Mouse (Mus musculus): ENCODE measurements around the gene Qrich2. TPM values are rescaled to one million over a fixed set of nuclear protein-coding genes. Genes with fewer than 3 reads are reported as not detected.
"Not testable (repeated sequence)": the region's sequence is repeated elsewhere in the genome, so short reads cannot be mapped to it uniquely, and the experiment has no call there.

Qrich2 gene
- polyA plus RNA-seq, 1 experiment: not detected

DNA sequence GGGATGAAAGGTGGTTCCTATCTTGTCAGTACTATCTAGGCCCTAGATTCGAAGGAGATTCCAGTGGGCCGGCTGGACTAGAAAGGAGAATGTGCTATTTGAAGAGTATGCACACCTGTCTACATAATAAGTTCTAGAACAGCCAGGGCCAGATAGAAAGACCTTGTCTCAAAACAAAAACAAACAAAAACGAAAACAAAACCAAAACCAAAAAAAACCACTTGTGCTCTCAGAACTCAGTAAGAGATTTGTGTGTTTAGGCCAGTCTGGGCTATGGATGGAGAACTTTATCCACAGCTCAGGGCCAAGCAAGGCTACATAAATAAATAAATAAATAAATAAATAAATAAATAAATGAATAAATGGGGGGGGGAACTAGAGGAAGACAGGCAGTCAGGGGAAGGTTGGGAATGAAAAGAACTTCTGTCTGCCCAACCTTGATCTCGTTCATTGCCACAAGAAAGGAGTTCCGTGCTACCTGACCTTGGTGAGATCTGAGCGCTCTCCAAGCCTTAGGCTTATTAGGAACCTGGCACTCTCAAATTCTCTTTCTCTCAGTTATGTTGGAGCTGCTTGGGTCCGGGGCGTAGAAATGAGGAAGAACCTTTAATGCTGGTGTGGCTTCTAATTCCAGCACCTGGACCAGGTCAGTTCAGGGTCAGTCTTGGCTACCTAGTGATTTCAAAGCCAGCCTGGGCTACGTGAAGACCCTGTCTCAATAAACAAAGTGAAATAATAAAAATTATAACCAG lies 36.0 kb downstream of the Qrich2 start:
- Histone ChIP-seq H3K4me3 (ENCODE audit: insufficient read depth, low read depth, low read length) (no peak overlapping the region), H3K4me1 (ENCODE audit: control insufficient read depth, insufficient read depth, low read length) (peaks cover 19% of the 10 kb centered on the region), H3K27ac (ENCODE audit: insufficient read depth, low read depth, low read length) (no peak overlapping the region)
- TF ChIP-seq POLR2A (IDR thresholded peaks at IDR 0.05; ENCODE audit: insufficient read depth, low read depth, low read length) (no peak), CTCF (IDR thresholded peaks at IDR 0.05; ENCODE audit: insufficient read depth, low read depth, low read length) (no peak)
- 87% methylated on average over 9 of the region's 9 CpGs for WGBS

DNA sequence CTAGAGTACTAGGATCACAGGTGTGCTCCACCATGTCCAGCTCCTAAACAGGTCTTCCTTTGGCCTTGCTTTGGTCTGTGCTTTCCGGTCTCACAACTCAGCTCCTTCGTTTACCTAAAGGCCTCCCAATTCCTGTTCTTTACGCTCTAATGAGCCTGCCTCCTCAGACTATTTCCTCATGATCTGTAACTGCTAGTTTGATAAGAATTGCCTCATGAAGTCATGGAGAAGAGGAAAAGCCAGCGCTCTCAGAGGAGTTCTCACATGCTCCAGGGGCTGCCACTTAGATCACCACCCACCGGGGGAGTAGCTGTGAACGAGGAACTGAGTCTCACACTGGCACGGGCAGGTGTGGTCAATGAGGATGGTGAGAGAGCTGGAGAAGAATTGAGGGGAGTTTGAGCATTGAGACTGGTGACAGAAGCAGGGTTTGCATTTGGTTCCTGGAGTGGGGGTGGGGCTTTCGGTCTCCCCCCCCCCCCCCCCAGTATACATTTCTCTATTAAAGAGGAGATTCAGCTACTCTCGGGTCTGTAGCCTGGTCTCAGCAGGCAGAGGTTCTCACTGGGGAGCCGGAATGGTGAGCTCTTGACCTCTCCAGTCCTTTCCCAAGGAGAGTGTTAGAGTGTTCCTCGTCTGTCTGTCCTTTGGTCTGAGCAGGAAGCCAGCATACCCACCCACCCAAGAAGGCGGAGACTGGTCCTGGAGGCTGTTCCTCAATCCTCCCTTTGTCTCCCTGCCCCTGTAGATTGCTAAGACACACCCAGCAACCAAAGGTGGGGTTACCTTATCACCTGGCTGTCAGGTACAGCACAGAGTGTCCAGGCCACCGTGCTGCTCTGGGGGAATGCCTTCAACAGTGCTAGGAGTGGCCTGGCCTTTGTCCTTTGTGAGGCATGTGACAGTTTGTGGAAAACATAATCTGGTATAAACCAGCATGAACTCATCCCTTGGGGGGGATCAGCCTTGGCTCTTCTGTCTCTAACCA lies 36.9 kb downstream of the Qrich2 start:
- peaks cover 19% of the 10 kb centered on the region for H3K4me1 ChIP-seq (ENCODE audit: control insufficient read depth, insufficient read depth, low read length)
- H3K4me3 ChIP-seq (ENCODE audit: insufficient read depth, low read depth, low read length): no peak overlapping the region
- H3K27ac ChIP-seq (ENCODE audit: insufficient read depth, low read depth, low read length): no peak overlapping the region
- no peak for TF ChIP-seq POLR2A (IDR thresholded peaks at IDR 0.05; ENCODE audit: insufficient read depth, low read depth, low read length)
- no peak for TF ChIP-seq CTCF (IDR thresholded peaks at IDR 0.05; ENCODE audit: insufficient read depth, low read depth, low read length)
- WGBS: 51% methylated on average over 13 of the region's 13 CpGs

GRCm38 (mm10) chr11:116426852-116427575 lies 39.0 kb downstream of the Qrich2 start:
- Histone ChIP-seq H3K27ac (ENCODE audit: insufficient read depth, low read depth, low read length) (no peak overlapping the region), H3K4me3 (ENCODE audit: insufficient read depth, low read depth, low read length) (no peak overlapping the region), H3K4me1 (ENCODE audit: control insufficient read depth, insufficient read depth, low read length) (peaks cover 19% of the 10 kb centered on the region)
- 87% methylated on average over 6 of the region's 6 CpGs for WGBS
- no peak for TF ChIP-seq POLR2A (IDR thresholded peaks at IDR 0.05; ENCODE audit: insufficient read depth, low read depth, low read length)
- no peak for TF ChIP-seq CTCF (IDR thresholded peaks at IDR 0.05; ENCODE audit: insufficient read depth, low read depth, low read length)

DNA sequence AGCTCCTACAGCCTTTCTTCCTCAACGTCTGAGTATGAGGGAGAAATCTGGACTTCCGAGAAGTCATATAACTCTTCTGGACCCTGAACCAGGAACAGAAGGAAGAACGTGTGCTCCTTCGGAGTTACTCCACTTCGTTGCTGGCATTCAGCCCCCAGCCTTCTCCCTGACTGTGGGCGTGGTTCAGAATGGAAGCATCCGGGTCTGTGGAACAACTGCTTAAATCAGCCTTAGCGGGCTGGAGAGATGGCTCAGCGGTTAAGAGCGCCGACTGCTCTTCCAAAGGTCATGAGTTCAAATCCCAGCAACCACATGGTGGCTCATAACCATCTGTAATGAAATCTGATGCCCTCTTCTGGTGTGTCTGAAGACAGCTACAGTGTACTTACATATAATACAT lies 39.7 kb downstream of the Qrich2 start:
- H3K4me1 ChIP-seq (ENCODE audit: control insufficient read depth, insufficient read depth, low read length): peaks cover 15% of the 10 kb centered on the region
- not testable (repeated sequence) for H3K4me3 ChIP-seq (ENCODE audit: insufficient read depth, low read depth, low read length); H3K27ac ChIP-seq (ENCODE audit: insufficient read depth, low read depth, low read length)
- WGBS: 89% methylated on average over 11 of the region's 11 CpGs

DNA sequence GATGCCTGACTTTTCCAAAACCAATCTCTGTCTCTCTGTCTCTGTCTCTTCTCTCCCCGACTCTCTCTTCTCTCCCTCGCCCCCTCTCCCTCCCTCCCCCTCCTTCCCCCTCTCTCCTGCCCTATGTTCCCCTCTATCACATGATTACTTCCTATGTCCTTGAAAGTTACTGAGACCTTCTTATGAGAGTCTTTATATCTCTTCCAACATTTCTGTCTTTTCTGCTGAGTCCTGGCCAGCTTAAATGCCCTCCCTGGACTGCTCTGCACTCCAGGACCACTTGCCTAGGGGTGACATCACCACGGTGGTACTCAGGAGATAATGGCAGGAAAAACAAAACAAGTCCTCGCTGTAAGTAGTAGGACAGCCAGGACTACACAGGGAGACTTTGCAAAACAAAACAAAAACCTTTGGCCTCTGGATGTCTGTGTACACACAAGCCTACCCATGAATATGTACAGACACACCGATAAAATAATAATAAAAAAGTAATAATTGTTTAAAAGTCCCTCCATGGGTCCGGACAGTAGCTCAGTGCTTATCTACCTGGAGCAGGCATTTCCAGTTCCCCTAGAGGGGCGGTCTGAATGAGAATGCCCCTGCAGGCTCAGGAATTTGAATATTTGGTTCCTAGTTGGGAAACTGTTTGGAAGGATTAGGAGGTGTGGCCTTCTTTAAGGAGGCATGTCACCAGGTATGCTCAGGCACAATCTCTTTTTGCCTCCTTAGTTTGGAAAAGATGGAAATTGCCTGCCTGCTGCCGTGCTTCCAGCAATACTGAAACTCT lies 41.2 kb downstream of the Qrich2 start:
- Histone ChIP-seq H3K27ac (ENCODE audit: insufficient read depth, low read depth, low read length) (no peak overlapping the region), H3K4me3 (ENCODE audit: insufficient read depth, low read depth, low read length) (no peak overlapping the region), H3K4me1 (ENCODE audit: control insufficient read depth, insufficient read depth, low read length) (peaks cover 7% of the 10 kb centered on the region)
- 60% methylated on average over 8 of the region's 8 CpGs for WGBS
- no peak for TF ChIP-seq POLR2A (IDR thresholded peaks at IDR 0.05; ENCODE audit: insufficient read depth, low read depth, low read length)
- TF ChIP-seq CTCF (IDR thresholded peaks at IDR 0.05; ENCODE audit: insufficient read depth, low read depth, low read length): no peak

- Histone ChIP-seq H3K4me1 (ENCODE audit: control insufficient read depth, insufficient read depth, low read length) (peaks cover 2% of the 10 kb centered on the region), H3K4me3 (ENCODE audit: insufficient read depth, low read depth, low read length) (no peak overlapping the region), H3K27ac (ENCODE audit: insufficient read depth, low read depth, low read length) (no peak overlapping the region)
- WGBS: 88% methylated on average over 10 of the region's 10 CpGs
- no peak for TF ChIP-seq CTCF (IDR thresholded peaks at IDR 0.05; ENCODE audit: insufficient read depth, low read depth, low read length)
- no peak for TF ChIP-seq POLR2A (IDR thresholded peaks at IDR 0.05; ENCODE audit: insufficient read depth, low read depth, low read length)
These were observed 42.0 kb downstream of the Qrich2 start for GRCm38 (mm10) chr11:116423782-116424620.

GRCm38 (mm10) chr11:116423214-116423613 lies 42.8 kb downstream of the Qrich2 start:
- H3K4me3 ChIP-seq (ENCODE audit: insufficient read depth, low read depth, low read length): no peak overlapping the region
- WGBS: 90% methylated on average over 6 of the region's 6 CpGs

More at GRCm38 (mm10) chr11:116423214-116423613, 42.8 kb downstream of the Qrich2 start:
- TF ChIP-seq CTCF (IDR thresholded peaks at IDR 0.05; ENCODE audit: insufficient read depth, low read depth, low read length) (no peak), POLR2A (IDR thresholded peaks at IDR 0.05; ENCODE audit: insufficient read depth, low read depth, low read length) (no peak)
- Histone ChIP-seq H3K4me1 (ENCODE audit: control insufficient read depth, insufficient read depth, low read length) (peaks cover 1% of the 10 kb centered on the region; the same call in 1 of the 2 replicates), H3K27ac (ENCODE audit: insufficient read depth, low read depth, low read length) (no peak overlapping the region)

Measured in olfactory bulb, adult 2 months (tissue).